Mouse (Mus musculus): Measurements from ENCODE around the gene Ccpg1.

GRCm38 (mm10) chr9:73001314-73002011 is 16.2 kb downstream of the Ccpg1 start:
- TF ChIP-seq CTCF (IDR thresholded peaks at IDR 0.05; ENCODE audit: extremely low read depth, insufficient read depth, low read length) (no peak), POLR2A (IDR thresholded peaks at IDR 0.05; ENCODE audit: extremely low read depth, insufficient read depth, low read length) (no peak)
